Mouse (Mus musculus) erythroblast, embryonic 14.5 days (primary cell): ENCODE measurements around the gene Cs. TPM values are rescaled to one million over a fixed set of nuclear protein-coding genes. Genes with fewer than 3 reads are reported as not detected.

ENCODE experiments used
- H3K27me3 ChIP-seq: 2 replicates; pipeline ENCODE4 v1.6.1; 2012; ENCODE audit warnings: inconsistent platforms; ENCODE audit not compliant: control insufficient read depth
- H3K36me3 ChIP-seq: 2 replicates; pipeline ENCODE4 v1.6.1; 2012; ENCODE audit warnings: mild to moderate bottlenecking, inconsistent platforms; ENCODE audit not compliant: control insufficient read depth
- H3K4me1 ChIP-seq: 2 replicates; pipeline ENCODE4 v1.6.1; 2012; ENCODE audit warnings: inconsistent platforms; ENCODE audit not compliant: control insufficient read depth
- H3K4me3 ChIP-seq: replicated peaks from 2 replicates; pipeline ENCODE3; 2012; ENCODE audit warnings: moderate library complexity, mild to moderate bottlenecking, inconsistent platforms
- H3K9me3 ChIP-seq: 2 replicates; pipeline ENCODE4 v1.6.1; 2012; ENCODE audit warnings: low read length, inconsistent platforms, mixed read lengths; ENCODE audit not compliant: control insufficient read depth
- GATA1 ChIP-seq: IDR thresholded peaks from 2 replicates; pipeline ENCODE4 v1.6.1; 2012; ENCODE audit warnings: low read length, inconsistent platforms, mixed read lengths
- TAL1 ChIP-seq: IDR thresholded peaks from 3 replicates; pipeline ENCODE4 v1.6.1; 2012; ENCODE audit warnings: low read length, inconsistent platforms, mixed read lengths
- polyA plus RNA-seq: library from polyadenylated mRNA; stranded (reverse); fragments of >175 nt; gene quantifications from 2 replicates; pipeline ENCODE4 v1.2.3, GENCODE M21; 2012

Cs gene
- polyA plus RNA-seq, 1 experiment: 2.2 TPM

DNA sequence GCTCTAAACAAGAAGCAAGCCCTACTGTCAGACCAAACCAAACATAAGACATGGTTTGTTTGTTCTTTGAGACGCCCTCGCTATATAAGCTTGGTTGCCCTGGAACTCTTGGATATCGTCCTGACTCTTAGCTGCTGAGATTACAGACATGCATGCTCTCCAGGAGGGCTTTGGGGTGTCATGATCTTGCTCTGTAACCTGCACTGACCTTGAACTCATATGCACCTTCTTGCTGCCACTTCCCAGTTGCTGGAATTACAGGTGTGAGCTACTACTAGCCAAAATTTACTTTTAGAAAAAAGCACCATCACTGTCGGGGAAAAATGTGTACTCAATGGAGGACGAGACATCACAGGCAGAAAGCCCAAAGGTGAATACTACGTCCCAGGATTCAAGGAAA is 32.1 kb downstream of the Cs start:
- Histone ChIP-seq H3K9me3 (no peaks in the 10 kb centered on the region), H3K27me3 (no peaks in the 10 kb centered on the region), H3K4me3 (peak overlapping the region; percentile 87), H3K36me3 (peaks cover 15% of the 10 kb centered on the region), H3K4me1 (peaks cover 51% of the 10 kb centered on the region)
- TF ChIP-seq GATA1: no peak
- no peak for TF ChIP-seq TAL1

DNA sequence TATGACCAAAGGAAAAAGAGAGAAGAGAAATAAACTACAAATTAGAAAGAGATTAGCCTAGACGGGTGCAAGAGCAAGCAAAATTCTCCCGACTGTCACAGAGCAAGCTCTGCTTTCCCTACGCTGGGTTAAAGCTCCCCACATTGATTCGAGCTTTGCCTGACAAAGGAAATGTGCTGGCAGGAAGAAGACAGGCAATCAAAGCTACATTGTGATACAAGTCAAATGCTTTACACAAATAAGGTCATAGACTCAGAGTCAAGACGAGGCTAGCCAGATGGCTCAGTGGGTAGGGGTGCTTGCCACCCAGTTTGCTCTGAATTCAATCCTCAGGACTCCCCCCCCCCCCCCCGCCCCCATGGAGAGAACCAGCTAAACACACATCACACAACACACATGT is 32.5 kb downstream of the Cs start:
- no peak for TF ChIP-seq TAL1
- Histone ChIP-seq H3K27me3 (no peaks in the 10 kb centered on the region), H3K36me3 (peaks cover 10% of the 10 kb centered on the region), H3K4me3 (no peak overlapping the region), H3K9me3 (no peaks in the 10 kb centered on the region), H3K4me1 (peaks cover 51% of the 10 kb centered on the region)

DNA sequence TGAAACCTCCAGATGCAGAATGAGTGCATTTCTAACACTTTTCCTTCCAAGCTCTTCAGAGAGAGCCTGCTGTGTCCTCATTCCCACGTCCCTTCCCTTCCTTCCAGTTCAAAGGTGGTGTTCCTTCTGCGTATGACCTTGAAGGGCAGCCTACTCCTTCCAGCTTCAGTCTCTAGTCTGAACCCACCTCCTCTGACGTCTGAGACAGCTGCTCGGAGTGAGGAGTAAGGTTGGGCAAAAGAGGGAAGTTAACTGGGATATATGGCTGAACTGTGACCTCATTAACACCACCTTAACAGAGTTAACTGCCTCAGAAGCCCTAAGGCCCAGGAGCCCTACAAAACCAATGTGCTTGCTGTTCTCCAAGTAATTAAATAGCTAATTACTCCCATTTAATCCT is 33.1 kb downstream of the Cs start:
- Histone ChIP-seq H3K36me3 (peaks cover 5% of the 10 kb centered on the region), H3K4me3 (no peak overlapping the region), H3K27me3 (no peaks in the 10 kb centered on the region), H3K4me1 (peaks cover 51% of the 10 kb centered on the region), H3K9me3 (no peaks in the 10 kb centered on the region)
- TF ChIP-seq TAL1: no peak
- TF ChIP-seq GATA1: no peak

DNA sequence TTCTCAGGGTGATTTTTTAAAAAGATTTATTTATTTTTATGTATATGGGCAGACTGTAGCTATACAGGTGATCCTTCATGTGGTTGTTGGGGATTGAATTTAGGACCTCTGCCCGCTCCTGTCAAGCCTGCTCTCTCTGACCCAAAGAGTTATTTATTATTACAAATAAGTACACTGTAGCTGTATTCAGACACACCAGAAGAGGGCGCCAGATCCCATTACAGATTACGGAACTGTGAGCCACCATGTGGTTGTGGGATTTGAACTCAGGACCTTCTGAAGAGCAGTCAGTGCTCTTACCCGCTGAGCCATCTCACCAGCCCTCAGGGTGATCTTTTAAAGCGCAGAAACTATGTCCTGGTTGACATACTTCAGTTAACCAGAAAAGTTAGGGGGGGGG is 34.6 kb downstream of the Cs start:
- no peak overlapping the region for H3K4me3 ChIP-seq
- TF ChIP-seq GATA1 (no peak), TAL1 (no peak)
- no peaks in the 10 kb centered on the region for H3K27me3 ChIP-seq
- peaks cover 50% of the 10 kb centered on the region for H3K4me1 ChIP-seq
- no peaks in the 10 kb centered on the region for H3K9me3 ChIP-seq
- H3K36me3 ChIP-seq: no peaks in the 10 kb centered on the region

DNA sequence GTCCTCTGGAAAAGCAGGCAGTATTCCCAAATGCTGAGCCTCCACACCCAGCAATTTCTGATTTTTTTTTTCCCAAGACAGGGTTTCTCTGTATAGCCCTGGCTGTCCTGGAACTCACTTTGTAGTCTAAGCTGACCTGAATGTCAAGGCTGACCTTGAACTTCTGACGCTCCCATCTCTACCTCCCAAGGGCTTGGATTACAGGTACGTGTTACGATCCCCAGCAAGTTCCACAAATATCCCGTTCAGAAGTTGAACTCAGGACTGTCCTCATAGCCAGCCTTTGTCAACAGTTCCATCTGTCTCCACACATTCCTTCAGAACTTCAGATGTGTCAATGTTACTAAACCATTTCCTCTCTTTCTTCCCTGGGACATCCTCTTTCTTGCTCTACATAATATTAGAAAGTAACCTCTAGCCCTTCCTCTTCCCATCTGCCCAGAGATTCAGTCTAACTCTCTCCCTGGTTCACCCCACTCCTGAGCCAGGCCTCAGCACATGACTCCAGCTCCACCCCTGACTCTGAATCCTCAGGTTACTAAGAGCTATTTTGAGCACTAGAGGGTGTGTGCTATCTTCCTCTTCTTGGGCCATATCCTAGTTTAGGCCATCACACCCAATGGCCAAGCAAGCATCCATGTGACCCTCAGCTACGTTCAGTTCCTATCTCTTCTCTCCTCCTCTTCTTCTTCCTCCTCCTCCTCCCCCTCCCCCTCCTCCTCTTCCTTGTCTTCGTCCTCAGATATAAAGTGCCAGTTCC is 35.6 kb downstream of the Cs start:
- peaks cover 50% of the 10 kb centered on the region for H3K4me1 ChIP-seq
- no peaks in the 10 kb centered on the region for H3K9me3 ChIP-seq
- H3K4me3 ChIP-seq: no peak overlapping the region
- H3K27me3 ChIP-seq: no peaks in the 10 kb centered on the region
- no peak for TF ChIP-seq GATA1
- TF ChIP-seq TAL1: no peak
- H3K36me3 ChIP-seq: peaks cover 3% of the 10 kb centered on the region

DNA sequence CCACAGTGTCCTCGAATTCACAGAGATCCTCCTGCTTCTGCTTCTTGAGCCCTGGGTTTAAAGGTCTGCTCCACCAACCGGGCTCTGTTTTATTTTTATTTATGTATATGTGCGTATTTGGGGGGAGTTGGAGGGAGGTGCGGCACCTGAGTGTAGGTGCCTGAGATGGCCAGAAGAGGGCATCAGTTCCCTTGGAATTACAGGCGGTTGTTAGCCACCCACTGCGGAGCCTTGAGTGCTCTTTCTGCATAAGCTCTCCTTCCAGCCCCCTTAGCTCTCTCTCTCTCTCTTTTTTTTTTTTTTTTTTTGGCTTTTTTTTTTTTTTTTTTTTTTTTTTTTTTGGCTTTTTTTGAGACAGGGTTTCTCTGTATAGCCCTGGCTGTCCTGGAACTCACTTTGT is 36.9 kb downstream of the Cs start:
- H3K27me3 ChIP-seq: no peaks in the 10 kb centered on the region
- TF ChIP-seq TAL1: no peak
- TF ChIP-seq GATA1: no peak
- no peak overlapping the region for H3K4me3 ChIP-seq
- H3K36me3 ChIP-seq: peaks cover 15% of the 10 kb centered on the region
- H3K4me1 ChIP-seq: peaks cover 52% of the 10 kb centered on the region
- H3K9me3 ChIP-seq: no peaks in the 10 kb centered on the region

DNA sequence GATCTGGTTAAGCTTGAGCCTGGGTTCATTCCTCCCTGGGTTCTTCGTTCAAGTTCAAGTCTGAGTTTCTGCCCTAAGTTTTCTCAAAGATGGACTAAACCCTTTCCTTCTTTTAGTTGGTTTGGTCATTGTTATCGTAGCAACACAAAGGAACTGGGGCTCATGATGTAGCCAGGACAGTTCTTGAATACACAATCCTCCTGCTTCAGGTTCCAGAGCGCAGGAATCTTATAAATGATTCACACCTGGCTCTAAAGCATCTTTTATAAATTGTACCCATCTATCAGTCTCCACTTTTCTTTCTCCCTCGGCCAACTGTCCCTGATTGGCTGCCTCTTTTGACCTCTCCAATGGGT is 38.5 kb downstream of the Cs start:
- H3K27me3 ChIP-seq: no peaks in the 10 kb centered on the region
- peaks cover 44% of the 10 kb centered on the region for H3K4me1 ChIP-seq
- no peaks in the 10 kb centered on the region for H3K9me3 ChIP-seq
- H3K36me3 ChIP-seq: peaks cover 29% of the 10 kb centered on the region
- H3K4me3 ChIP-seq: peak overlapping the region; percentile 88
- TF ChIP-seq GATA1 (no peak), TAL1 (no peak)

DNA sequence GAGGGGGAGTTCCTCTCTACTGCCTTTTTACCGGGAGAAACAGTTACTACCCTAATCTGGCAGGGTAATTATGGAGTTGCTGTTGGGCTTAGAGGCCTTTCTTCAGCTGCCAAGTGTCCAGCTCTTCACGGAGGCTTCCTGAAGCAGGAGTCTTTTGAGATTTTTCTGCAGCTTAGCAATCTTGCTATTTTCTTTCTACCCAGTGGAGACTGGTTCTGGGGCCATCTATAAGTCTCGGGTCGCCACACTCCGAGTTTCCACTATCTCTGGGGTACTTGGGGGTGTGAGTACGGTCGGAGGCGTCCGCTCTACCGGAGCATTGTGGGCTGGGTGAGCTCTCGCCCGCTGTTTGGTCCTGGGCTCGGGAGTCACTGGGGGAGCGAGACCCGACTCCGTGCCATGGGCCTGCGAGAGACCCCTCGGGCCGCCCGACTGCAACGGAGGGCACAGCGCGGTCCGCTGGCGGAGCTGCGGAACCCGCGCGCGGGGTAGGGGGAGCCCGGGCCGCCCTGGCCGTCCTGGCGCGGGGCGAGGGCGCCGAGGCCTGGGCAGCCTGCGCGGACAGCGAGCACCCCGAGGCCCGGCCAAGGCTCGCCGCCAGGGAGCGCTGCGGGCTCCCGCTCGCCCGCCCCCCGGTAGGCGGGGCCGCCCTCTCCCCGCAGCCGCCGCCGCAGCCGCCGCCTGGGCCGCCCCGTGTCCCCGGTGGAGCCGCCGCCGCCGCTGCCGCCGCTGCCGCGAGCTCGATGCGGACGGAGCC is 39.1 kb downstream of the Cs start, which contains the start of gene Ankrd52:
TSS of gene Ankrd52 (plus strand) at position 661 of the 757 bp plus-strand sequence.
- H3K9me3 ChIP-seq: no peaks in the 10 kb centered on the region
- TF ChIP-seq TAL1 (no peak), GATA1 (no peak)
- no peaks in the 10 kb centered on the region for H3K27me3 ChIP-seq
- H3K4me3 ChIP-seq: peak within 1 kb of the TSS; percentile 88
- peaks cover 44% of the 10 kb centered on the region for H3K4me1 ChIP-seq
- H3K36me3 ChIP-seq: peaks cover 34% of the 10 kb centered on the region

DNA sequence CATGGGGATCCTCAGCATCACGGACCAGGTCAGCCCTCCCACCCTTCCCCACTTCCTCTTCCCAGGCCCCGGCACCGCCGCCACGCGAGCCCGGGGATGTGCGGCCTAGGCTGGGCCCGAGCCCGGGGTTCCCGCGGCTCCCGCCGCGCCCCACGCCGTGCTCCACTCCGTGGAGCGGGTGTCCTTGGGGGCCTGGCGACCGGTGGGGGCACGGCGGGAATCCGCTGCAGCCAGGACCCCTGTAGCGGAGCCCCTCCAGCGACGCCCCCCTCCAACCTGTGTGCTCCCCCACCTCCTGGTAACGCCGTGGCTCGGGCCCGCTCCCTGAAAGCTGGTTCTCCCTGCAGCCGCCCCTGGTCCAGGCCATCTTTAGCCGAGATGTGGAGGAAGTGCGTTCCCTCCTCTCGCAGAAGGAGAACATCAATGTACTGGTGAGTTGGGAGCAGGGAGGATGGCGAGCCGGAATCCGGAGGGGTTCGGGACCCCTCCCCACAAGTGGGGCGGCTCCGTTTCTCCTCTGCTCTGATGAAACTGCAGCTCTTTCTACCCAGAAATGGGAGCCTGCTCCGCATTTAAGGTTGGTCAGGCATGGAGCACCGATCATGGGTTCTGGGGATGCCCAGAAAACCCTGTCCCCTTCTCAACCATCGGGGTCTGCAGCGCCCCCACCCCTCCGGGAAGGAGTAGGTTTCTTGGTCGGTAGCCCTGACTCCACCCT is 39.8 kb downstream of the Cs start:
- Histone ChIP-seq H3K4me3 (peak overlapping the region; percentile 88), H3K27me3 (no peaks in the 10 kb centered on the region), H3K36me3 (peaks cover 41% of the 10 kb centered on the region), H3K9me3 (no peaks in the 10 kb centered on the region), H3K4me1 (peaks cover 44% of the 10 kb centered on the region)
- TF ChIP-seq TAL1 (no peak), GATA1 (no peak)
